ENCODE assay signal across 19 mouse cellular contexts in the genomic region with DNA sequence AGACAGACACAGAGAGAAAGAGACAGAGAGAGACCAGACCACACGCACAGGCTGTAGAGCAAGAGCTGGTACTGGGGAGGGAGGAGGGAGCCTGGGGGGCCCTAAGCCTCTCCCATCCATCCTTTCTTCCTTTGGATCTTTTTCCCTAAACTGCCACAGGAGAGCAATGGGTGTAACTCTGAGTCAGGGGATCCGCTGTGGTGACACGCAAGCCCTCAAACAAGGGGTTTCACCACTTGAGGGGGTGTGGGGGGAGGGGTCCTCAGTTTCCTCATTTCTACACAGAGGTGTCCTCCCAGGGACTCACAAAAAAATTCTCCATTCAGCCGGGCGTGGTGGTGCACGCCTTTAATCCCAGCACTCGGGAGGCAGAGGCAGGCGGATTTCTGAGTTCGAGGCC. TPM values are rescaled to one million over a fixed set of nuclear protein-coding genes. Genes with fewer than 3 reads are reported as not detected.
DNase-seq lines count a peak whose midpoint lies in the region; ATAC-seq and TF ChIP-seq lines count a peak whose summit lies in the region.
"Had no signal": no experiment of that assay in that cellular context is flagged by ENCODE, and none has a peak within 500 bp of the region (broad histone marks: within the 10 kb centered on the region; RNA-seq: fewer than 3 reads in every experiment).

No protein-coding gene starts in this region.

- no peak overlapping the region for H3K4me3 ChIP-seq in heart, embryonic 13.5 days
- no peak overlapping the region for H3K4me3 ChIP-seq in ES-E14 (ENCODE audit: insufficient read depth in 1 of 2, low read depth in 1 of 2, low read length in 2 of 2, poor library complexity in 1 of 2, severe bottlenecking in 1 of 2)
- H3K4me3 ChIP-seq in liver, embryonic 15.5 days (replicated peaks), result no peak overlapping the region
- H3K4me3 ChIP-seq: forebrain, embryonic 13.5 days; limb, embryonic 10.5 days; neural tube, embryonic 13.5 days had no signal

- no peaks in the 10 kb centered on the region for H3K9me3 ChIP-seq in heart, embryonic 13.5 days
- no peaks in the 10 kb centered on the region for H3K9me3 ChIP-seq in ES-E14 (ENCODE audit: control insufficient read depth, insufficient read depth, low read depth, low read length)
- no peaks in the 10 kb centered on the region for H3K9me3 ChIP-seq in liver, embryonic 15.5 days (replicated peaks)
- H3K9me3 ChIP-seq: forebrain, embryonic 13.5 days; limb, embryonic 10.5 days; megakaryocyte, embryonic 14.5 days; neural tube, embryonic 13.5 days had no signal

- in situ Hi-C loops in ES-E14 (cut with MboI; ENCODE audit: low sequenced_read_pairs in 2 of 2, unreplicated experiment in 2 of 2), result no loop called here

- WGBS in heart, embryonic 13.5 days, result 85% methylated on average over 9 of the region's 9 CpGs
- 64% methylated on average over 9 of the region's 9 CpGs for WGBS in liver, embryonic 15.5 days (ENCODE audit: insufficient replicate concordance)

- 0 out of 2 replicates have a peak overlapping the region, but pooled peaks have one; percentile 71 for H3K9ac ChIP-seq in heart, embryonic 13.5 days
- H3K9ac ChIP-seq in ES-E14 (ENCODE audit: insufficient read depth, low read depth, low read length, poor library complexity, severe bottlenecking), result 0 out of 2 replicates have a peak overlapping the region, but pooled peaks have one; percentile 1
- no peak overlapping the region for H3K9ac ChIP-seq in liver, embryonic 15.5 days
- H3K9ac ChIP-seq: forebrain, embryonic 13.5 days; neural tube, embryonic 13.5 days had no signal

- H3K4me1 ChIP-seq in heart, embryonic 13.5 days, result peaks cover 98% of the 10 kb centered on the region
- peaks cover 2 to 50% of the 10 kb centered on the region in 2 experiments; a peak in 3 of 4 replicates for H3K4me1 ChIP-seq in ES-E14 (ENCODE audit: control insufficient read depth in 2 of 2, insufficient read depth in 2 of 2, low read length in 2 of 2, poor library complexity in 1 of 2)
- H3K4me1 ChIP-seq in liver, embryonic 15.5 days (replicated peaks), result peaks cover 99% of the 10 kb centered on the region

- H3K4me2 ChIP-seq in heart, embryonic 13.5 days, result peak overlapping the region; percentile 68; the same call in 1 of the 2 replicates
- H3K4me2 ChIP-seq in liver, embryonic 15.5 days, result peak overlapping the region; percentile 77
- H3K4me2 ChIP-seq: forebrain, embryonic 13.5 days; neural tube, embryonic 13.5 days had no signal

- no peaks in the 10 kb centered on the region for H3K27me3 ChIP-seq in heart, embryonic 13.5 days (replicated peaks)
- H3K27me3 ChIP-seq in liver, embryonic 15.5 days, result no peaks in the 10 kb centered on the region
- H3K27me3 ChIP-seq: forebrain, embryonic 13.5 days; megakaryocyte, embryonic 14.5 days; neural tube, embryonic 13.5 days had no signal

- ATAC-seq in heart, embryonic 13.5 days (ENCODE audit: extremely low read depth, insufficient number of reproducible peaks, low FRiP score, low TSS enrichment), result no peak
- ATAC-seq in liver, embryonic 15.5 days (ENCODE audit: insufficient read depth), result no peak
- ATAC-seq: forebrain, embryonic 13.5 days; hindbrain, embryonic 16.5 days; intestine, embryonic 16.5 days had no signal

- H3K36me3 ChIP-seq in heart, embryonic 13.5 days, result no peaks in the 10 kb centered on the region; the same call in 1 of the 2 replicates
- H3K36me3 ChIP-seq in ES-E14 (ENCODE audit: control insufficient read depth, insufficient read depth, low read length, poor library complexity, severe bottlenecking), result no peaks in the 10 kb centered on the region
- peaks cover 24% of the 10 kb centered on the region for H3K36me3 ChIP-seq in liver, embryonic 15.5 days (replicated peaks)
- H3K36me3 ChIP-seq: limb, embryonic 10.5 days; neural tube, embryonic 13.5 days had no signal

- DNase-seq in cerebellum, adult 11-12 months, result peak; percentile 56
- no peak for DNase-seq in cerebellum, postnatal 4 days (ENCODE audit: low spot score in 2 of 2)
- no peak for DNase-seq in heart, adult 11 months
- no peak for DNase-seq in ES-E14 (ENCODE audit: low read depth, low spot score)
- no peak for DNase-seq in spleen, postnatal 4 days (ENCODE audit: low spot score in 2 of 2)
- DNase-seq: gastrocnemius, postnatal 25 days; kidney, postnatal 36 days; lung, adult 18-20 months; lung, postnatal 14 days; midbrain, embryonic 14.5 days; thymus, postnatal 25 days had no signal

- H3K27ac ChIP-seq in heart, embryonic 13.5 days (replicated peaks), result peak overlapping the region; percentile 93
- no peak overlapping the region for H3K27ac ChIP-seq in ES-E14 (ENCODE audit: insufficient read depth, low read depth, low read length, poor library complexity, severe bottlenecking)
- H3K27ac ChIP-seq in liver, embryonic 15.5 days (replicated peaks), result peak overlapping the region; percentile 91
- H3K27ac ChIP-seq: forebrain, embryonic 13.5 days; limb, embryonic 10.5 days; neural tube, embryonic 13.5 days had no signal

TF ChIP-seq in ES-E14, 5 proteins besides CTCF, POLR2A, EP300 and RAD21:
- TF ChIP-seq ZC3H11A (IDR thresholded peaks at IDR 0.05; ENCODE audit: borderline replicate concordance, low read depth, low read length), result no peak
- no peak for TF ChIP-seq MAFK (IDR thresholded peaks at IDR 0.05; ENCODE audit: insufficient read depth, low read depth, low read length)
- no peak for TF ChIP-seq HCFC1 (IDR thresholded peaks at IDR 0.05; ENCODE audit: borderline replicate concordance, insufficient read depth, low read length)
- no peak for TF ChIP-seq ZNF384 (IDR thresholded peaks at IDR 0.05; ENCODE audit: low read depth, low read length)
- no peak for TF ChIP-seq CHD2 (IDR thresholded peaks at IDR 0.05; ENCODE audit: low read depth, low read length)
TF ChIP-seq in ES-E14: peak in this region for 0.

RNA-seq across cellular contexts. Expression of gene Hk1, which starts 48.4 kb away (rescaled TPM):
- polyA plus RNA-seq in heart, embryonic 13.5 days (2015; fragmentation: Nextera tagmentation; extraction: Ambion mirVana), result 163 and 170 TPM in 2 replicates
- total RNA-seq in ES-E14 (2012; rRNA removed), result 18.8 and 22.6 TPM in 2 replicates
- polyA plus RNA-seq in liver, embryonic 15.5 days (2015; fragmentation: Nextera tagmentation; extraction: Ambion mirVana), result 85.1 and 99.9 TPM in 2 replicates
